Mouse (Mus musculus) midbrain, embryonic 14.5 days (tissue): ENCODE results near the gene Mrpl22. TPM values are rescaled to one million over a fixed set of nuclear protein-coding genes. Genes with fewer than 3 reads are reported as not detected.

Experiments used
- ATAC-seq: fragments of 200-750 bp; cut with Nextera tagmentation; 2 replicates; pipeline ENCODE4 v1.8.0; 2017; ENCODE audit warnings: moderate number of reproducible peaks, moderate library complexity; ENCODE audit not compliant: low FRiP score, low TSS enrichment
- DNase-seq: peaks from one replicate; pipeline ENCODE4 v3.0.0-alpha.2; 2015
- H3K27ac ChIP-seq: fragments of 300-500 bp; sonication (generic); replicated peaks from 2 replicates; pipeline ENCODE4 v1.5.1; 2014; ENCODE audit warnings: mild to moderate bottlenecking, low read depth, low read length, moderate library complexity
- H3K27me3 ChIP-seq: fragments of 300-500 bp; sonication (generic); 2 replicates; pipeline ENCODE4 v1.6.1; 2014; ENCODE audit warnings: low read length, control low read depth, mixed read lengths; ENCODE audit not compliant: control insufficient read depth, insufficient read depth
- H3K36me3 ChIP-seq: fragments of 300-500 bp; sonication (generic); 2 replicates; pipeline ENCODE4 v1.6.1; 2014; ENCODE audit warnings: low read length, control low read depth; ENCODE audit not compliant: control insufficient read depth, insufficient read depth
- H3K4me1 ChIP-seq: fragments of 300-500 bp; sonication (generic); 2 replicates; pipeline ENCODE4 v1.6.1; 2014; ENCODE audit warnings: mild to moderate bottlenecking, antibody characterized with exemption, low read length, control low read depth; ENCODE audit not compliant: control insufficient read depth, insufficient read depth
- H3K4me2 ChIP-seq: fragments of 300-500 bp; sonication (generic); 2 replicates; pipeline ENCODE4 v1.6.1; 2014; ENCODE audit warnings: mild to moderate bottlenecking, low read length, moderate library complexity
- H3K4me3 ChIP-seq: fragments of 300-500 bp; sonication (generic); replicated peaks from 2 replicates; pipeline ENCODE4 v1.5.1; 2014; ENCODE audit warnings: low read depth, low read length
- H3K9ac ChIP-seq: fragments of 300-500 bp; sonication (generic); replicated peaks from 2 replicates; pipeline ENCODE4 v1.6.1; 2014; ENCODE audit warnings: mild to moderate bottlenecking, low read length, moderate library complexity
- H3K9me3 ChIP-seq: fragments of 300-500 bp; sonication (generic); 2 replicates; pipeline ENCODE4 v1.6.1; 2016; ENCODE audit warnings: low read length, control low read depth, mixed read lengths; ENCODE audit not compliant: control insufficient read depth
- WGBS: fragments of 180-500 bp; shearing (Covaris S2); extraction: QIAGEN DNeasy Blood & Tissue Kit; methylation state at CpG from one replicate; pipeline ENCODE4 v1.1.7; 2014; 5-methylcytosine and 5-hydroxymethylcytosine counted together
- polyA plus RNA-seq: library from polyadenylated mRNA; unstranded; fragments of >200 nt; fragmentation: Nextera tagmentation; extraction: Ambion mirVana; gene quantifications from 2 replicates; pipeline ENCODE4 v1.2.1, GENCODE M21; 2014

Gene Mrpl22
- polyA plus RNA-seq, 1 experiment from 2014 or later, result 101 TPM

GRCm38 (mm10) chr11:58135296-58135695, 36.2 kb upstream of the Mrpl22 start:
- peaks cover 94% of the 10 kb centered on the region for H3K36me3 ChIP-seq
- H3K27me3 ChIP-seq, result no peaks in the 10 kb centered on the region
- H3K9ac ChIP-seq, result no peak overlapping the region
- H3K9me3 ChIP-seq, result no peaks in the 10 kb centered on the region
- DNase-seq (no peak), ATAC-seq (no peak)
- H3K27ac ChIP-seq, result no peak overlapping the region
- no peak overlapping the region for H3K4me2 ChIP-seq
- H3K4me3 ChIP-seq, result no peak overlapping the region
- H3K4me1 ChIP-seq, result no peaks in the 10 kb centered on the region

- ATAC-seq (no peak), DNase-seq (no peak)
- H3K27ac ChIP-seq, result no peak overlapping the region
- H3K4me2 ChIP-seq, result no peak overlapping the region
- no peaks in the 10 kb centered on the region for H3K9me3 ChIP-seq
- no peaks in the 10 kb centered on the region for H3K27me3 ChIP-seq
- WGBS, result 92% methylated on average over 6 of the region's 6 CpGs
- H3K4me1 ChIP-seq, result no peaks in the 10 kb centered on the region
- H3K4me3 ChIP-seq, result no peak overlapping the region
- H3K36me3 ChIP-seq, result peaks cover 94% of the 10 kb centered on the region
- H3K9ac ChIP-seq, result no peak overlapping the region
Observed at GRCm38 (mm10) chr11:58136677-58137076, 34.8 kb upstream of the Mrpl22 start.

GRCm38 (mm10) chr11:58138821-58139220, 32.6 kb upstream of the Mrpl22 start:
- peaks cover 93% of the 10 kb centered on the region for H3K36me3 ChIP-seq
- H3K4me3 ChIP-seq, result no peak overlapping the region
- DNase-seq (no peak), ATAC-seq (no peak)
- no peak overlapping the region for H3K27ac ChIP-seq
- no peaks in the 10 kb centered on the region for H3K27me3 ChIP-seq
- H3K4me1 ChIP-seq, result no peaks in the 10 kb centered on the region
- H3K4me2 ChIP-seq, result no peak overlapping the region
- no peak overlapping the region for H3K9ac ChIP-seq
- WGBS, result 66% methylated on average over 11 of the region's 11 CpGs
- H3K9me3 ChIP-seq, result no peaks in the 10 kb centered on the region

- Histone ChIP-seq H3K9ac (no peak overlapping the region), H3K4me2 (no peak overlapping the region), H3K27ac (no peak overlapping the region), H3K27me3 (no peaks in the 10 kb centered on the region), H3K9me3 (no peaks in the 10 kb centered on the region), H3K36me3 (peaks cover 93% of the 10 kb centered on the region), H3K4me3 (no peak overlapping the region), H3K4me1 (no peaks in the 10 kb centered on the region)
- WGBS, result 84% methylated on average over 3 of the region's 3 CpGs
- DNase-seq, result no peak
- no peak for ATAC-seq
Observed at GRCm38 (mm10) chr11:58139466-58139865, 32.0 kb upstream of the Mrpl22 start.

GRCm38 (mm10) chr11:58143704-58144426, 27.6 kb upstream of the Mrpl22 start:
- no peak overlapping the region for H3K4me2 ChIP-seq
- H3K27me3 ChIP-seq, result no peaks in the 10 kb centered on the region
- H3K36me3 ChIP-seq, result peaks cover 93% of the 10 kb centered on the region
- 92% methylated on average over 9 of the region's 9 CpGs for WGBS
- ATAC-seq, result no peak
- H3K4me1 ChIP-seq, result no peaks in the 10 kb centered on the region
- no peaks in the 10 kb centered on the region for H3K9me3 ChIP-seq
- no peak for DNase-seq
- no peak overlapping the region for H3K27ac ChIP-seq
- H3K4me3 ChIP-seq, result no peak overlapping the region
- no peak overlapping the region for H3K9ac ChIP-seq

GRCm38 (mm10) chr11:58146241-58146640, 25.2 kb upstream of the Mrpl22 start:
- H3K4me2 ChIP-seq, result no peak overlapping the region
- DNase-seq (no peak), ATAC-seq (no peak)
- no peak overlapping the region for H3K27ac ChIP-seq
- H3K9ac ChIP-seq, result no peak overlapping the region
- H3K4me1 ChIP-seq, result no peaks in the 10 kb centered on the region
- no peaks in the 10 kb centered on the region for H3K9me3 ChIP-seq
- peaks cover 91% of the 10 kb centered on the region for H3K36me3 ChIP-seq
- WGBS, result 93% methylated on average over 5 of the region's 5 CpGs
- no peaks in the 10 kb centered on the region for H3K27me3 ChIP-seq
- H3K4me3 ChIP-seq, result no peak overlapping the region

GRCm38 (mm10) chr11:58155458-58155857, 16.0 kb upstream of the Mrpl22 start:
- WGBS, result 95% methylated on average over 9 of the region's 9 CpGs
- Histone ChIP-seq H3K4me3 (no peak overlapping the region), H3K27ac (no peak overlapping the region), H3K9ac (no peak overlapping the region), H3K9me3 (no peaks in the 10 kb centered on the region), H3K36me3 (peaks cover 80% of the 10 kb centered on the region), H3K4me2 (no peak overlapping the region), H3K27me3 (no peaks in the 10 kb centered on the region), H3K4me1 (no peaks in the 10 kb centered on the region)
- DNase-seq (no peak), ATAC-seq (no peak)

- DNase-seq, result no peak
- Histone ChIP-seq H3K36me3 (peaks cover 76% of the 10 kb centered on the region), H3K9me3 (no peaks in the 10 kb centered on the region), H3K4me3 (no peak overlapping the region), H3K4me2 (no peak overlapping the region), H3K27ac (no peak overlapping the region), H3K9ac (no peak overlapping the region), H3K27me3 (no peaks in the 10 kb centered on the region), H3K4me1 (no peaks in the 10 kb centered on the region)
- 90% methylated on average over 3 of the region's 3 CpGs for WGBS
- ATAC-seq, result no peak
Observed at GRCm38 (mm10) chr11:58156871-58157270, 14.6 kb upstream of the Mrpl22 start.

GRCm38 (mm10) chr11:58165072-58165471, 6.4 kb upstream of the Mrpl22 start:
- no peak for DNase-seq
- ATAC-seq, result no peak
- Histone ChIP-seq H3K27me3 (no peaks in the 10 kb centered on the region), H3K4me3 (no peak overlapping the region), H3K9me3 (no peaks in the 10 kb centered on the region; the same call in 1 of the 2 replicates), H3K4me1 (no peaks in the 10 kb centered on the region), H3K27ac (no peak overlapping the region), H3K36me3 (peaks cover 48% of the 10 kb centered on the region), H3K9ac (no peak overlapping the region), H3K4me2 (no peak overlapping the region)
- 97% methylated on average over 2 of the region's 2 CpGs for WGBS
